Comparison of ENCODE assay signal across 17 mouse cellular contexts in the genomic region with DNA sequence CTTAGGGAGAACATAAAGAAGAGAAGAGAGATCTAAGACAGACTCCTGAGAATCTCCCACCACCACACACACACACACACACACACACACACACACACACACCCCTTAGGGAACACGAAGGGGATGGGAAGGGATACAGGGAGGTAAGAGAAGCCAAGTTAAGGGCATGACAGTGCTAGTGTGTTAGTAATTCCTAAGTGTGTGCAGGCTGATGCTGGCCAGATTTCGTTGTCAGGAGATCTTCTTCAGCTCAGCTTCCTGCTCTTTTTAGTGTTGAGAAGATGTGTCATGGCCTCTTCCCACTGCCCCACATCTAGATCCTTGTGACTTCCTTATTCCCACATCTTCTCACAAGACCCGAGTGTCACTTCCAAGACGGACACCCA.
"Had no signal": no experiment of that assay in that cellular context is flagged by ENCODE, and none has a peak within 500 bp of the region (broad histone marks: within the 10 kb centered on the region; RNA-seq: fewer than 3 reads in every experiment).

No protein-coding gene starts in this region.

- H3K27me3 ChIP-seq: liver, embryonic 12.5 days; midbrain, embryonic 12.5 days; neural tube, embryonic 13.5 days; neural tube, embryonic 15.5 days had no signal

- H3K4me1 ChIP-seq: liver, embryonic 12.5 days; neural tube, embryonic 13.5 days; neural tube, embryonic 15.5 days had no signal

- H3K9me3 ChIP-seq: liver, embryonic 12.5 days; midbrain, embryonic 10.5 days; midbrain, embryonic 12.5 days; neural tube, embryonic 13.5 days; neural tube, embryonic 15.5 days had no signal

- ATAC-seq: liver, embryonic 12.5 days; midbrain, embryonic 16.5 days had no signal

- H3K9ac ChIP-seq: liver, embryonic 12.5 days; liver, embryonic 14.5 days; midbrain, embryonic 12.5 days; neural tube, embryonic 13.5 days; neural tube, embryonic 15.5 days had no signal

- DNase-seq: midbrain, embryonic 14.5 days; retina, postnatal 1 day; right cerebral cortex, adult 18-20 months; right cerebral cortex, postnatal 25 days; right cerebral cortex, postnatal 4 days; spleen, adult 18-20 months; thymus, adult 18-20 months; thymus, postnatal 14 days; thymus, postnatal 36 days had no signal

- H3K4me3 ChIP-seq: liver, embryonic 12.5 days; midbrain, embryonic 10.5 days; midbrain, embryonic 12.5 days; myocyte; neural tube, embryonic 13.5 days; neural tube, embryonic 15.5 days had no signal

- H3K27ac ChIP-seq: liver, embryonic 12.5 days; liver, embryonic 14.5 days; midbrain, embryonic 10.5 days; midbrain, embryonic 12.5 days; neural tube, embryonic 13.5 days; neural tube, embryonic 15.5 days had no signal

- H3K4me2 ChIP-seq: liver, embryonic 12.5 days; midbrain, embryonic 12.5 days; neural tube, embryonic 13.5 days; neural tube, embryonic 15.5 days had no signal
